Mouse (Mus musculus) lung, adult 2 months (tissue): ENCODE measurements around the gene Homer1.

Experiments
- CTCF ChIP-seq: fragments of 200-500 bp; IDR thresholded peaks from 2 replicates; pipeline ENCODE4 v1.5.1; 2011; ENCODE audit warnings: mild to moderate bottlenecking, low read length, control low read depth; ENCODE audit not compliant: insufficient read depth
- POLR2A ChIP-seq: fragments of 200-500 bp; IDR thresholded peaks from 2 replicates; pipeline ENCODE4 v1.6.1; 2011; ENCODE audit warnings: low read depth, mild to moderate bottlenecking, control low read depth, low read length, borderline replicate concordance; ENCODE audit errors: extremely low read depth

GRCm38 (mm10) chr13:93368812-93369584, 69.6 kb downstream of the Homer1 start:
- TF ChIP-seq CTCF, result no peak
- TF ChIP-seq POLR2A, result no peak
